Mouse (Mus musculus) heart, embryonic 10.5 days (tissue): ENCODE results near the gene Ston1. TPM values are rescaled to one million over a fixed set of nuclear protein-coding genes. Genes with fewer than 3 reads are reported as not detected.
A peak's percentile ranks its signal among the peaks of the same experiment; 100 is the strongest.

ENCODE experiments used
- DNase-seq: peaks from one replicate; pipeline ENCODE4 v3.0.0-alpha.2; 2017; ENCODE audit warnings: low spot score
- H3K27ac ChIP-seq: fragments of 300-500 bp; sonication (generic); 2 replicates; pipeline ENCODE4 v1.5.1; 2016; ENCODE audit warnings: mild to moderate bottlenecking
- H3K27me3 ChIP-seq: fragments of 300-500 bp; sonication (generic); 2 replicates; pipeline ENCODE4 v1.6.1; 2016; ENCODE audit warnings: mild to moderate bottlenecking; ENCODE audit not compliant: poor library complexity, insufficient read depth, severe bottlenecking
- H3K36me3 ChIP-seq: fragments of 300-500 bp; sonication (generic); 2 replicates; pipeline ENCODE4 v1.6.1; 2016; ENCODE audit warnings: mild to moderate bottlenecking, moderate library complexity
- H3K4me1 ChIP-seq: fragments of 300-500 bp; sonication (generic); 2 replicates; pipeline ENCODE4 v1.6.1; 2016; ENCODE audit warnings: mild to moderate bottlenecking
- H3K4me3 ChIP-seq: fragments of 300-500 bp; sonication (generic); 2 replicates; pipeline ENCODE4 v1.5.1; 2016; ENCODE audit warnings: mild to moderate bottlenecking, moderate library complexity
- H3K9me3 ChIP-seq: fragments of 300-500 bp; sonication (generic); 2 replicates; pipeline ENCODE4 v1.6.1; 2016; ENCODE audit warnings: mild to moderate bottlenecking, moderate library complexity
- WGBS: fragments of 180-500 bp; shearing (Covaris S2); methylation state at CpG from one replicate; pipeline ENCODE4 v1.1.7; 2016; 5-methylcytosine and 5-hydroxymethylcytosine counted together
- polyA plus RNA-seq: library from polyadenylated mRNA; unstranded; fragments of >200 nt; fragmentation: Nextera tagmentation; extraction: Ambion mirVana; gene quantifications from 2 replicates; pipeline ENCODE4 v1.2.1, GENCODE M21; 2016

Gene Ston1
- polyA plus RNA-seq, 1 experiment from 2014 or later, result 4.5 TPM

DNA sequence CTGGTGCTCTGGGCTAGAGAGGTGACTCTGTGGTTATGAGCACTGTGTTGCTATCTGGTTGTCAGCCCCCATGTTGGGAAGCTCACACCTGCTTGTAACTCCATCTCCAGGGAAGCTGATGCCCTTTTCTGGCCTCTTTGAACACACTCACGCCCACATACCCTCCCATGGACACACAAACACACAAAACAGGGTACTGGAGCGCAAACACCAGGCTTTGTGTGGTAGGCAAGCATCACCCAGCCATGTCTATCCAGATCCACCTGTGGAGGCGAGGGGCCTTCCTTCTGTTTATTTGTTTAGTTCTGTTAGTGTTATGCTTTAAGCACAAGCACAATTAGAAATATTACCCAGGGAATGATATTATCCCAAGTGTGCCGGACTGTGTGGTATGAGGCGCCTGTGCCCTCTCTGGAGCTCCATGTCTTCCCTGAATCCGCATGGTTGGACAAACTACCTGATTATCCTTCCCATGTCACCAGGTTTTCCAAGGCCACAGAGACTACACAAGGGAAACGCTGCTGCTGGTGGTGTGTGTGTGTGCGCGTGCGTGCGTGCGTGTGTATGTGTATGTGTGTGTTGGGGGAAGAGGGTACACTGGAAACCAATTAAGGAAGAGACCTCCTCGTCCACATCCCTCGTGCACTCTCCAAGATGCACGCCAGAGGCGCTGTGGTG lies 801 bp upstream of the Ston1 start:
- H3K27me3 ChIP-seq, result no peaks in the 10 kb centered on the region
- H3K9me3 ChIP-seq, result no peaks in the 10 kb centered on the region
- peak; percentile 91 for DNase-seq
- H3K4me1 ChIP-seq, result peaks cover 38% of the 10 kb centered on the region
- H3K27ac ChIP-seq, result peak overlapping the region; percentile 93
- peak overlapping the region; percentile 75 for H3K4me3 ChIP-seq
- WGBS, result 30% methylated on average over 16 of the region's 16 CpGs
- no peaks in the 10 kb centered on the region; the same call in 1 of the 2 replicates for H3K36me3 ChIP-seq

DNA sequence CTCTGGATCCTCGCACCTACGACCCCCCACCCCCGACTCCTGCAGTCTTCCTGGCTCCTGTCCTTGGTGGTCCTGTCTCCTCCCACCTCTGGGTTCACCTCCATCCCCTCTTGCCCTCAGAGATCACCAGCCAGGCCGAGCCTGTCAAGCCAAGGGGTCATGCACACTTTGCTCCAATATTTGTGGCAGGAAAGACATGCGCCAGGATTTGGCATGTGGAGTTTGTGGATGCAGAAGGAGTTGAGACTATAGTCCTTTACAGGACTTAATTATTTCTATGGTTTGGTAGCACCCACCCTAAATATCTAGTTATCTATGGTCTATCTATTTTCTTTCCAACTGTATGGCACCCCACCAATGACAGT lies 554 bp downstream of the Ston1 start:
- 4% methylated on average over 5 of the region's 5 CpGs for WGBS
- H3K4me1 ChIP-seq, result peaks cover 38% of the 10 kb centered on the region
- no peaks in the 10 kb centered on the region for H3K9me3 ChIP-seq
- H3K4me3 ChIP-seq, result peak overlapping the region; percentile 75
- no peak for DNase-seq
- H3K36me3 ChIP-seq, result 0 out of 2 replicates have a peak, but pooled peaks cover 4% of the 10 kb centered on the region
- H3K27ac ChIP-seq, result peak overlapping the region; percentile 93
- H3K27me3 ChIP-seq, result no peaks in the 10 kb centered on the region

GRCm38 (mm10) chr17:88598570-88599368 lies 1.3 kb downstream of the Ston1 start:
- WGBS, result 19% methylated on average over 14 of the region's 14 CpGs
- peaks cover 38% of the 10 kb centered on the region for H3K4me1 ChIP-seq
- H3K9me3 ChIP-seq, result no peaks in the 10 kb centered on the region
- no peak for DNase-seq
- peak overlapping the region; percentile 75 for H3K4me3 ChIP-seq
- peaks cover 10% of the 10 kb centered on the region; the same call in 1 of the 2 replicates for H3K36me3 ChIP-seq
- H3K27ac ChIP-seq, result peak overlapping the region; percentile 75
- no peaks in the 10 kb centered on the region for H3K27me3 ChIP-seq

- Histone ChIP-seq H3K4me1 (peaks cover 38% of the 10 kb centered on the region), H3K9me3 (no peaks in the 10 kb centered on the region), H3K36me3 (peaks cover 12% of the 10 kb centered on the region; the same call in 1 of the 2 replicates), H3K27me3 (no peaks in the 10 kb centered on the region), H3K4me3 (no peak overlapping the region), H3K27ac (no peak overlapping the region)
- no peak for DNase-seq
- WGBS, result 71% methylated on average over 8 of the region's 8 CpGs
Measured at GRCm38 (mm10) chr17:88600492-88601026, 3.1 kb downstream of the Ston1 start.

GRCm38 (mm10) chr17:88603943-88604342 lies 6.5 kb downstream of the Ston1 start:
- no peak for DNase-seq
- Histone ChIP-seq H3K27me3 (no peaks in the 10 kb centered on the region), H3K36me3 (peaks cover 16% of the 10 kb centered on the region; the same call in 1 of the 2 replicates), H3K27ac (no peak overlapping the region), H3K4me3 (no peak overlapping the region), H3K9me3 (no peaks in the 10 kb centered on the region), H3K4me1 (peaks cover 19% of the 10 kb centered on the region)
- 85% methylated on average over 11 of the region's 11 CpGs for WGBS

DNA sequence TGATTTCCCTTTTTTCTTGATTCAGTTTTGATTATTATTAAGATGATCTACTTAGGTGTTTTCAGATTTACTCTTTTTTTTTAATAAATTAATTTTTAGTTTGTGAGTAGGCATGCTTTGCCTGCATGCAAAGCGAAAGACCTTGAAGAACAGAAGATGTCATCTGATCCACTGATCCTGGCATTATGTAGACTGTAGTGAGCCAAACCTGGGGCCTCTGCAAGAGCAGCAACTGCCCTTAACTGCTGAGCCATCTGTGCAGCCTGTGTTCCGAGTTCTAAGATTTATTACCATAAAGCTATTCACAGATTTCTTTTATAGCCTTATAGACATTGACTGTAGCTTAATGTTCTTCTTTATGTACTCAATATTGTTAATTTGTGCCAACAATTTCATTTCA lies 8.6 kb downstream of the Ston1 start:
- Histone ChIP-seq H3K36me3 (peaks cover 20% of the 10 kb centered on the region; the same call in 1 of the 2 replicates), H3K4me3 (no peak overlapping the region), H3K4me1 (no peaks in the 10 kb centered on the region), H3K9me3 (no peaks in the 10 kb centered on the region), H3K27me3 (no peaks in the 10 kb centered on the region), H3K27ac (no peak overlapping the region)
- no peak for DNase-seq
- WGBS, result 98% methylated on average over 2 of the region's 2 CpGs

GRCm38 (mm10) chr17:88609361-88609760 lies 11.9 kb downstream of the Ston1 start:
- Histone ChIP-seq H3K36me3 (peaks cover 7% of the 10 kb centered on the region; the same call in 1 of the 2 replicates), H3K27me3 (no peaks in the 10 kb centered on the region)

GRCm38 (mm10) chr17:88611057-88611456 lies 13.6 kb downstream of the Ston1 start:
- peaks cover 7% of the 10 kb centered on the region; the same call in 1 of the 2 replicates for H3K4me1 ChIP-seq
- H3K27ac ChIP-seq, result no peak overlapping the region
- no peaks in the 10 kb centered on the region for H3K27me3 ChIP-seq
- peaks cover 7% of the 10 kb centered on the region; the same call in 1 of the 2 replicates for H3K36me3 ChIP-seq
- no peak for DNase-seq
- no peak overlapping the region for H3K4me3 ChIP-seq
- 68% methylated on average over 2 of the region's 2 CpGs for whole genome bisulfite sequencing
- H3K9me3 ChIP-seq, result no peaks in the 10 kb centered on the region

More at GRCm38 (mm10) chr17:88609361-88609760, 11.9 kb downstream of the Ston1 start:
- H3K4me3 ChIP-seq, result no peak overlapping the region
- no peak for DNase-seq
- peaks cover 7% of the 10 kb centered on the region; the same call in 1 of the 2 replicates for H3K4me1 ChIP-seq
- 83% methylated on average over 15 of the region's 15 CpGs for WGBS
- no peaks in the 10 kb centered on the region for H3K9me3 ChIP-seq
- H3K27ac ChIP-seq, result no peak overlapping the region

DNA sequence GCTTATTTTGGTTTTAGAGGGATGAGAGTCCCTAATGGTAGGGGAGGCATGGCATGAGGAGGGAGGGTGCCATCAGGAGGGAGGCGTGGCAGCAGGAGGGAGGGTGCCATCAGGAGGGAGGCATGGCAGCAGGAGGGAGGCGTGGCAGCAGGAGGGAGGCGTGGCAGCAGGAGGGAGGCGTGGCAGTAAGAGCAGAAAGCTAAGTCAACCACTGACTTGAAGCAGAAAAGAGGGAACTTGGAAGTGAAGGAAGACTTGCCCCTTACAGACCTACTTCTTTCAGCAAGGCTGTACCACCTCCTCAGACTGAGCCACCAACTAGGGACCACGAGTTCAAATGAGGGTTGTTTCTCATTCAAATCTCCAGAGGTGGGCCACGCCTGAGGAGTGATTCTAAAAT lies 15.7 kb downstream of the Ston1 start:
- no peak for DNase-seq
- Histone ChIP-seq H3K9me3 (no peaks in the 10 kb centered on the region), H3K27me3 (no peaks in the 10 kb centered on the region), H3K27ac (no peak overlapping the region), H3K36me3 (peaks cover 5% of the 10 kb centered on the region; the same call in 1 of the 2 replicates), H3K4me3 (no peak overlapping the region), H3K4me1 (peaks cover 7% of the 10 kb centered on the region; the same call in 1 of the 2 replicates)
- WGBS, result 68% methylated on average over 6 of the region's 6 CpGs

- DNase-seq, result no peak
- peaks cover 4% of the 10 kb centered on the region; the same call in 1 of the 2 replicates for H3K36me3 ChIP-seq
- H3K4me3 ChIP-seq, result no peak overlapping the region
- no peak overlapping the region for H3K27ac ChIP-seq
- peaks cover 7% of the 10 kb centered on the region; the same call in 1 of the 2 replicates for H3K4me1 ChIP-seq
- 82% methylated on average over 3 of the region's 3 CpGs for WGBS
- no peaks in the 10 kb centered on the region for H3K9me3 ChIP-seq
- H3K27me3 ChIP-seq, result no peaks in the 10 kb centered on the region
Measured at GRCm38 (mm10) chr17:88613721-88614120, 16.2 kb downstream of the Ston1 start.

DNA sequence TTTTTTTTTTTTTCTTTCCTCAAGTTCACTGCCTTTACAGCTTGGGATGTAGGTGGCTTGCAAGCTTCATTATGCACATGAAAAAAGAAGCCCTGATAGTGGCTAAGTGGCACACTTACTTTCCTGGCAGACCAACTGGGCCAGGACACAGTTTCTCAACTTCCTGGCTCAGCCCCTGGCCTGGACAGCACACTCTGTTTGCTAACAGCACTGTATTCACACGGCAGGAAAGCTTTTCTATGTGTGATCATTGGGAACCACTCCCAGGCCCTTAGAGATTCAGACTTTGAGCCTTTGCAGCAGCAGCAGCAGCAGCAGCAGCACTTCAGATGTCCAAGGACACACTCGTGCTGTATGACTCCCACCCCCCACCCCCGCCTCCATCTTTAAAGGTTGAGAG lies 16.8 kb downstream of the Ston1 start:
- peaks cover 7% of the 10 kb centered on the region; the same call in 1 of the 2 replicates for H3K4me1 ChIP-seq
- 50% methylated on average over 3 of the region's 3 CpGs for WGBS
- no peaks in the 10 kb centered on the region for H3K27me3 ChIP-seq
- H3K9me3 ChIP-seq, result no peaks in the 10 kb centered on the region
- H3K4me3 ChIP-seq, result no peak overlapping the region
- no peak overlapping the region for H3K27ac ChIP-seq
- no peak for DNase-seq
- H3K36me3 ChIP-seq, result peaks cover 2% of the 10 kb centered on the region; the same call in 1 of the 2 replicates

- H3K27ac ChIP-seq, result no peak overlapping the region
- 86% methylated on average over 1 of the region's 1 CpGs for WGBS
Measured at GRCm38 (mm10) chr17:88614733-88615132, 17.2 kb downstream of the Ston1 start.

More at GRCm38 (mm10) chr17:88614733-88615132, 17.2 kb downstream of the Ston1 start:
- Histone ChIP-seq H3K9me3 (no peaks in the 10 kb centered on the region), H3K4me1 (peaks cover 7% of the 10 kb centered on the region; the same call in 1 of the 2 replicates), H3K4me3 (no peak overlapping the region), H3K36me3 (no peaks in the 10 kb centered on the region; the same call in 1 of the 2 replicates), H3K27me3 (no peaks in the 10 kb centered on the region)
- no peak for DNase-seq
